Mouse (Mus musculus) liver, embryonic 14.5 days (tissue): ENCODE measurements at regions not wholly inside any gene's neighbourhood (a gene's known extent, or its start where the extent isn't known, plus 50 kb on each side); places are given as distances from the start of the nearest gene placed in this dataset.

Experiments used
- CTCF ChIP-seq: IDR thresholded peaks from 2 replicates; pipeline ENCODE4 v1.5.1; 2016; ENCODE audit warnings: antibody characterized with exemption, low read depth, control low read depth
- EP300 ChIP-seq: IDR thresholded peaks from 2 replicates; pipeline ENCODE4 v1.6.1; 2016; ENCODE audit warnings: antibody characterized with exemption, low read depth

GRCm38 (mm10) chr5:52035339-52035738 is 155.0 kb downstream of the Dhx15 start:
- TF ChIP-seq EP300 (no peak), CTCF (no peak)
